Mouse (Mus musculus) kidney, postnatal 10 days (tissue): ENCODE measurements around the gene Scn10a.

Experiments
- DNase-seq: peaks from one replicate; pipeline ENCODE4 v3.0.0; 2021; ENCODE audit warnings: mixed read lengths

The Scn10a gene

DNA sequence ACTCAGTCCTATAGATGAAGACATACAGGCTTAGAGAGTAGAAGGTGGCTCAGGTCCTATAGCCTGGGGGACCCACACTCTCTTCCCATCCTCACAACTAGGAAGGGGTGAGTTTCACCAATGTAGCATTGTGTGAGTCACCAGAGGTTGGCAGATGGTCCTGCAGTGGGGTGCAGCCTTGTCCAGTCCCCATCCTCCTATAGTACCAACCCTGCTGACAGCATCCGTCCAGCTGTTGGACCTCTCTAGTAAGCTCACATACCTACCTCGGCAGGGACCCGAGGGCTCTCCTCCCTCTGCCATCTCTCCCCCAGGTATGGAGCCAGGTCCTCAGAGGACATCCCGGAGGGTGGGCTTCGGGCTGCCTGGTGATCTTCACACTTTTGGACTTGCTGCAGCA is 85.6 kb downstream of the Scn10a start:
- DNase-seq: no peak

DNA sequence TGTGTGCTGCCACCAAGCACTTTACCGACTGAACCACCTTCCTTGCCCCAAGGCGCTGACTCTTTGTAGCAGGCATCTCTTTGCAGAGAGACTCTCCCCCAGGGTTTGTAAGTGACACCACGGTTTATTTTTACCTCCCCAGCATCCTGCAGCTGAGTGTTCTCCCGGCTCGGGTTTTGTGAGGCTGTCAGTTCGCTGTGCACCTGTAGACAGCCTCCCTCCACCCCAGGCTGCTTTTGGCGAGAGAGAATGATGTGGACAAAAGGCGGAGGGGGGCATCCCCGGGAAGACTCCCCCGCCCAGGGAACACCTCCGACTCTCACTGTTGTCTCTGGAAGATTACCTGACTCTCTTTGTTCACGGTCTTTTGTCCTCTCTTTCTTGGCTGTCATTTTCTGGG is 86.3 kb downstream of the Scn10a start:
- DNase-seq: no peak

DNA sequence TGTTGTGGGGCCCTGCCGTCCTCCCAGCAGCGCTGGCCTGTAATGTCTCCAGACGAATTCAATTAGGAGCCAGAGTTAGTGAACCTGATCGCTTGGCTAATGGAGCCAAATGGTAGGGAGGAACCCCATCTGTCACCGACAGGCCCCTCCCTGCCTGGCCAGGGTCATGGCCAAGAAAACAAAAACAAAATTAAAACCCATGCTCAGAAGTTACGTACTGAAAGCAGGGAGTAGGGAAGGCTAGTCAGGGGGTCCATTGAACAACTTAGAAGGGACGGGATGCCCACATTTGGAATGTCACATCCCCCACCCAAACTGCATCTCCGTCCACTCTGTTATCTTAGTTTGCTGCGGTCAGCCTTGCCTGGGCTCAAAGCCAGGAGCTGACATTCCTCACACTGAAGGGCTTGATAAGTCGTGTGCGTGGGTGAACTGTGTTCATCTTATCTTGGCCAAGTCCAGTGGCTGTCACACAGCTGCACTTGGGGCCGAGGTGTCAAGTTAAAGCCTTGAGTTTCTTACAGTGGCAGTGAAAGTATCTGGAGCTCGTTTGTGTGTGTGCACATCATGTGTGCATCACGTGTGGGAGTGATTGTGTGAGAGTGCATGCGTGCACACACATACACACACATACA is 87.1 kb downstream of the Scn10a start:
- DNase-seq: peak; percentile 68

DNA sequence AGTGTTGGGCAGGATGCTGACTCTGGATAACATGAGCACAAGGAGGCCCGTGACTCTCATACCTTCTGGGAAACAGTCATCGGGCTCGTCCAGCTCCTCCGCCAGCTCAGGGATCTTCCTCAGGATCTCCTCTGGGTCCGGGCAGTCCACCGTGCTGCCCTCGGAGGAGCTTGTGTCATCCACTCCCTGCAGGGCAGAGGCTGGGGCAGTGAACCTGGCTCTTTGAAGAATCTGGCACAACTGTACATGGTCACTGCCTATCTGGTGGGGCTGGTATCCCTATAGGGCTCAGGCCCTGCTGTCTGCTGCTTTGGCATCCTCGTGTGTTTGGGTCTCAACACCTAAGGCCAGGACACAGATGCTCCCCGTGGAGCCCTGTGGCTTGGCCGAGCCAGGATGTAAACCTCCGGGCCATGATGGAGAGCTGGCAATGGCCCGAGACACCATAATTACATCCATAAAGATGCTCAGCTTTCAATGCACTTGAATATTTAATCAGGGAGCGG is 87.7 kb downstream of the Scn10a start:
- DNase-seq: no peak

DNA sequence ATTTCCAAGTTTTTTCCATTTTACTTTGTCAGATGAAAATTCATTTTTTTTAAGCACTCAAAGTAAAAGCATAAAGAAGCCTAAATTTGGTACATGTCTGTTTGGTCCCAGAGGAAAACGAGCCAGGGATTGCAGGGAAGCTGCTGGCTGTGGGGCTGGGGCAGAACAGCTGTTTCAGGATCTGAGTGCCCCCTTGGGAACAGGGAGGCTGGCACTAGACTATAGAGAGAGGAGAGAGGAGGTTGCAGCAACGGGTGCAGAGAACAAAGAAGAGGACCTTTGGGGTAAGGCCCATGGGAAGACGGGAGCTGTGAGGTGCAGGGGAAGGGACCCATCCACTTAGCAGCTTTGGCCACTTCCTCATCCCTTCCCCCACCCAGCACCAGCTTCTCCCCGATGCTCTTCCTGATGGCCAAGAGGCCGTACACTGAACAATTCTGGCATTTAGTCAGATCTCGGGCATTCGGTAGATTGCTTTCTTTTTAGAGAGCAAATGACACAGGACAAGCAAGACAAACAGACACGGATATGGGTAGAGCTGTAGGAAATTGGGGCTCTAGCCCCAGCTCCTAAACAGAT is 90.3 kb downstream of the Scn10a start:
- DNase-seq: no peak

DNA sequence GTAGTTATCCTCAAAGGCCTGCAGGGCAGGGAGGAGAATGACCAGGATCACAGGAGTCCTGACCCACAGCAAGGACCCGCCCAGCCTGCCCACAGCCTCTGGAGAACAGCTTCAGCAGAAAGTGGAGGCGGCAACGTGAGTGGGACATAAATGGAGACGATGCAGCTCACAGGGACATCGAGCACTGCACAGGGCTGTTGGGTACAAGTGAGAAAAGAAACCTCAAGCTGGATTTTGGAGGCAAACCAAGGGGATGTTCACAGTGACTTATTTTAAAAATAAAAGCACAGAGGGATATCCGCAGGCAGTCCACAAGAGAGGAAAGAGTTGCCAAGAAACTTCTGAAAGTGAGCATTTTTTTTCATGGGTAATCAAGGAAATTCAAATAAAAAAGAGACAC is 91.9 kb downstream of the Scn10a start:
- DNase-seq: no peak

DNA sequence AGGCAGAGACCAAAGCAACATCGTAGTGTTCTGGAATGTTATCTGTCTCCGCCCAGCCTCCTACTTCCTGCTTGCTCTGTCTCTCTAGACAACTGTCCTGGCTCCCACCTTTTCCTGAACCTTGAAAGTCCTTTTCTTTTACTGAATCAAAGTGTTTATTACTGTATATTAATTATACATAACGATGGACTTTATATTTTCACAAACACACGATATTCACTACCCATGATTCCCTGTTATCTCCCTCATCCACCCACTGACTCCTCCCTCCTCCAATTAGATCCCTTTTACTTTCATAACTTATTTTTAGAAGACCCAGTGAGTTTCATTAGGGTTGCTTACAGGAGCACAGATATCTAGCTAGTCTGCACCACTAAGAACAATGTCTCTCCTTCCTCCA is 95.0 kb downstream of the Scn10a start:
- DNase-seq: no peak

DNA sequence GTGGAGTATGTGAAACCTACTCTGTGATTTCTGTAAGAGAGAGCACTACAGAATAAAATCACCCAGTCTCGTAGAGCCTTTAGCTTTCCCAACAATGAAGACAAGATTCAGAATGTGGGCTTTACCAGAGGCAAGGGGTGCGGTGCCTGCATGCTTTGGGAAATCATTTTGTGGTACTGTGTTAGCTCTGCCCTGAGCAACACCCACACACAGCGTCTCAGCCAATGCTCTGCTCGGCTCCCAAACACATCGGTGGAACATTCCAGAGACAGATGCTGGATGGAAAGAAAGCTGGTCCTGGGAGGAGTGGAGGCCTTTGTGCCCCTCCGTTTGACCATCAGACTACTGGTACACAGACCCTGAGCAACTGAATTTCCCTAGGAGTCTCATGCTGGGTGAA is 104.3 kb downstream of the Scn10a start:
- no peak for DNase-seq

DNA sequence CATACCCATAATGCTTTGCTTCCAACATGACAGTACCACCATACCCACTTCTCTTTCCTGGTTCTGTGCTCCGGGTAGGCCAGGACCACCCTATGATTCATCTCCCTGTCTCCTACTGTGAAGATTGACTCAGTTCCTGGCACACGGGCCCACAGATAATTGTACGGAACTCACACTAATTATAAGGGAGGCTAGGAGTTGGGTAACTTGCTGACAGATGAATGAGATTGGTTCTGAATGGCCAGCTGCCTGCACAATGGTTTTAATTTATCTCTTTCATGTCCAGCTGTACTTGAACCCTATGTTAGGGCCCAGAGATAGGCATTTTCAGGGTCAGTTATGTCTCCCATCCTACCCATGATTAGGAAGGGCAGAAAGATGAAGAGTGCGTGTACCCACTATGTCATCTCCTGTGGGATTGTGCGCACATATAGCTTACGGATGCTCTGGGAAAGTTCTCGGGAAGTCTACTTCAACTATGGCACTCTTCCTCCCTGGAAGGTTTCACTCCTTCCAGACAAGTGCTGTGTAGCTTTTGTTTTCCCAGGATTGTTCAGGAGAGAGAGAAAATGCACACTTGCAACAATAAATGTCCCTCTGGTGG is 108.5 kb downstream of the Scn10a start:
- DNase-seq: no peak

DNA sequence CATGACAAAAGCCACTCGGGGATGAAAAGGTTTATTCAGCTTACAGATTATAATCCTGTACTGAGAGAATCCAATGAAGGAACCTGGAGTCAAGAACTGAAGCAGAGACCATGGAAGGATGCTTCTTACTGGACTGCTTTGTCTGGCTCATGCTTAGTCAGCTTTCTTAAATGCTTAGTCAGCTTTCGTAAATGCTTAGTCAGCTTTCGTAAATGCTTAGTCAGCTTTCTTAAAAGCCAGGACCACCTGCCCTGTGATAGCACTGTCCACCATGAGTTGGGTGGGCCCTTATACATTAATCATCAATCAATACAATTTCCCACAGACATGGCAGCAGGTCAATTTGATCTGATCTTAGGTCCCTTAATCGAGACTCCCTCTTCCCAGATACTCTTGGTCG is 112.2 kb downstream of the Scn10a start:
- DNase-seq: no peak

DNA sequence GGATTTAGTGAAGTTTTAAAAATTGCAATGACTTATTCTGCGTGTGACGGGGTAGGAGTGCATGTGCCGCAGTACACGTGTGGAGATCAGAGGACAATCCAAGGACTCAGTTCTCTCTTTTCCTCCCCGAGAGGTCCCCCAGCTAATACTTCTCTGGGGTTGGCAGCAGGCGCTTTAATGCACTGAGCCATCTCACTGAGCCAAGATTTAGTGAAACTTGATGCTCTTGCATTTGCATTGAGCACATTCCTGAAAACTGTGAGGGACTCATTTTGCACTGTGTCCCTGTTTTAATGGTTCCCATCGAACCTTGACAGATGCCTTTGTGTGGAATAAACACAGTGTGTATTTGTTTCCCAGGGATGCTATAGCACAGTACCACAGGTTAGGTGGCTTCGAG is 114.5 kb downstream of the Scn10a start:
- no peak for DNase-seq

DNA sequence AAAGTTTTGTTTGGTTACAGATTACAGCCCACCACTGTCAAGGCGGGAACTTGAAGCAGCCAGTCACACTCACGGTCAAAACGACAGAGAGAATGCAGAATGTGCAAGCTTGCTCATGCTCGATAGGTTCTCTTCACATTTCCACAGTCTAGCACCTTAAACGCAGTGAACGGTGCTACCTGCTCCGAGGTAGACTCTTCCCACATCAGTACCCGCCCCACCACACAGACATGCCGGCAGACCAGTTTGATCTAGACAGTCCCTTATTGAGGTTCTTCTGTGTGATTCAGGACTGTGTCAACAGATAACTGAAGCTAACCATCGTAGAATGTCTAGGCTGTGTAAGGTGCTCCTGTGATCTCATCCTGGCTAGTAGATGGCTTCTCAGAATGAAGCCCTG is 120.6 kb downstream of the Scn10a start:
- DNase-seq: no peak

DNA sequence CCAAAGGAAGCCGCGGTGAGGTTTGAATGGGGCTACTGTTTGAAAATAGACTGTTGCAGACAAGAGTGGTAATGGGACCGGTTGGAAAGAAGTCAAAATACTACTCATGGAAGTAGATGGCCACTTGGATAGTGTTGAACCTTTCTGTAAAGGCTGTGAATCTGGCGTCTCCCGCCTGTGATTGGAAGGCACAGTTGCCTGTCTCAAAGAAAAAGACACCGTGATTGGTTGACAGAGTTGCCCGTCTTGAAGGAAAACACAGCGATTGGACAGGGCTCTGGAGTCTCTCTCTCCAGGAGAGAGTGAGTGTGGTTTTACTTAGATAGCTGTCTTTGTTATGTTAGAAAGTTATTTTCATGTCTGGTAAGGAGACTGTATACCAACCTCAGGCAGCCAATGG is 121.8 kb downstream of the Scn10a start:
- no peak for DNase-seq

DNA sequence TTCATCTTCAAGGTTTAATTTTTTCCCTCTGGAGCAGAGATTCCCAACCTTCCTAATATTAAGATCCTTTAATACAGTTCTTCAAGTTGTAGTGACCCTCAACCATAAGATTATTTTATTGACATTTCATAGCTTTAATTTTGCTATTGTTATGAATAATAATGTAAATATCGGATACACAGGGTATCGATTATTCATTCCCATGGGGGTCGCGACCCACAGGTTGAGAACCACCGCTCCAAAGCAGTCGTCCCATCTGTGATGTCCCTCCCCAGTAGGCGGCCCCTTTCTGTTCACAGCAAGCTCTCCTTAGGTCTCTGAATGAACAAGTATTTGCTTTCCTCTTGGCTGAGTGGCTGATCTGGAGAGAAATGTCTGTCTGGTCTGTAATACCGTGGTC is 129.5 kb downstream of the Scn10a start:
- no peak for DNase-seq

DNA sequence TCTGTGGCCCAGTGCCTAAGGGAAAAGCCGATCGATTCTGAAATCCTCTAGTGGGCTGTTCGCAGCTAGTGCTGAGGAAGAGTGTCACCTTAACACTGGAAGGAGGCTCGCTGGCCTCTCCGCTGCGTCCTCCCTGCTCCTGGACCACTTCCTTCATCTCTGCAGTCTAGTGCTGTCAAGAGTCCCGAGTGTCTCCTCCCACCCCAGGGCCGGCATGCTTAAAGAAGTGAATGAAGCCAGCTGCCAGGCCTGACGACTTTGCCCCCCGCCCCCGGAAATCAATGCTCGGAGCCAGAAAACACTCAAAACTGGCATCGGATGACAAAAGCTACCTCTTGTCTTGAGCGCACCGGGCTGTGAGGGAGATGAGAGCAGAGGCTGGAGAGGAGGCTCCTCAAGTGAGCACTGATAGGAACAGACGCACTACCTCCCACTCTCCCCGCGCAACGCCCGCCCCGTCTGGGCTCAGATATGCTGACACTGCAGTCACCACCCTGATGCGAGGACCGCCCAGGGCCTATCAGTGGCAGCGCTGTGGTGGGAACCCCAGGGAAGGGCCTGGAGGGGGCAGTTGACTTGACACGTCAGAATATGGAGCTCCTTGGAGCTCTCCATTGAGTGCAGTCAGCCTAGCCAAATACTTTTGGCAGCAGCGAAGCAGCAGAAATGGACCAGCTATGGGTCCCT is 130.2 kb downstream of the Scn10a start:
- DNase-seq: no peak

DNA sequence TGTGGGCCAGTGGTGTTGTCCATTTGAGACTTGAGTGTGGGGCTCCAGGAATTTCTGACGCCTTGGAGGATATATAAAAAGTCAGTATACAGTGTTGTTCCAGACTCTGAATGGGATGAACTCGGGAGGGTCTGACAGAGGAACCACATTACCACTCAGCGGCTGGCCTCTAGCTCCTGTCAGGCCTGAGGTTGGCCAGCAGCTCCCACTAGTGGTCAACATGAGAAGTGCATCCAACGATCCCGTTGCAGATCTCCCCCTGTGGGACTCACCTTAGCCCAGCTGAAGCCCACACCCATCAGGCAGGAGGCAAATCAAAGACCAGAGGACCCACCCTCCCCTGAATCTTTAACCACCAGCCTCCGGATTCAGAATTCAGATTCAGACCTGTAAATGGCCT is 138.5 kb downstream of the Scn10a start:
- peak; percentile 87 for DNase-seq

DNA sequence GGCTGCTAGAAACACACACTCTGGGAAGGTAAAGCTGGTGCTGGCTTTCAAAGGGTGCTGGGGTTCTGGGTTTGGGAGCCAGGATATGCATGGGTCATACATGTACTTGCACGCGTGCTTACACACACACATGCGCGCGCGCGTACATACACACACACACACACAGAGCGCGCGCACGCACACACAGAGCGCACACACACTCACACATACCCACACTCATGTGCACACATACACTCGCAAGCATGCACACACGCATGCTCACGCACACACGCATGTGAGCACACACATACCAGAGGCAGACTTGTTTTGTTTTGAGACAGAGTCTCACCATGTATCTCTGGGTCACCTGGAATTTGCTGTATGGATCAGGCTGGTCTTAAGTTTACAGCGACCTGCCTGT is 138.9 kb downstream of the Scn10a start:
- DNase-seq: no peak

DNA sequence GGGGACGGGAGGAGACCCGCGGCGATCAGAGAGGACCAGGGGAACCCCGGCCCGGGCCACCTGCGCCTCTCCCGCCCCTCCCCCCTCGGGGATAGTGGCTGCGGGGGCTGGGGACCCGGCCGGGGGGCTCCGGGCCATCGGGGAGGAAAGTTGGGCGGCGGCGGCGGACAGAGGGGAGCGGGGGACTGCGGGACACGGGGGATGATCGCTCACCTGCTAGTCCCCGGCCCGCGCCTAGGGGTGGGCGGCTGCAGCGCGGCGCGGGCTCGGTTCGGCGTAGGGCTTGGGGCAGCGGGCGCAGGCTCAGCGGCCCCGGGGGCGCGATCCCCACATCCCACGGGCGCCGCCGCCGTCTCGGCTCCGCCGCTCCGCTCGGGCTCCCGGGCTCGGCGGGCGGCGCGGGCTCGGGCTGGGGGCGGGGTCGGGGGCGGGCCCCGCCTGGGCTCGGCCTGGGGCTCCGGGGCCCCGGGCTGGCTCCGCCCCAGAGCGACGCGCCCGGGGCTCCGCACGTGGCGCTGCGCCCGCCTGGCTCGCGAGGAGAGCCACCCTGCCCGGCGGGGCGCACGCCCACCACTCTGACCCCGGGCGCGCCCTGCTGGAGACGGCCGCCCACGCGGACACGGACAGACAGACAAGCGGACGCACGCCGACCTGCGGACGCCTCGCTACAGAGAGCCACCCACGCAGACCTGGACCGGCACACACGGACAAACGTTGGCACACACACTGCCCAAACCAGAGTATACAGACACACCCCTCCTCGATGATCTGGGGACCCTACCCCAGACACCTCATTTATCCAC is 140.3 kb downstream of the Scn10a start, which contains the start of gene Scn5a:
TSS of gene Scn5a (minus strand) at position 381 of the 803 bp plus-strand sequence.
- DNase-seq: peak; percentile 39

DNA sequence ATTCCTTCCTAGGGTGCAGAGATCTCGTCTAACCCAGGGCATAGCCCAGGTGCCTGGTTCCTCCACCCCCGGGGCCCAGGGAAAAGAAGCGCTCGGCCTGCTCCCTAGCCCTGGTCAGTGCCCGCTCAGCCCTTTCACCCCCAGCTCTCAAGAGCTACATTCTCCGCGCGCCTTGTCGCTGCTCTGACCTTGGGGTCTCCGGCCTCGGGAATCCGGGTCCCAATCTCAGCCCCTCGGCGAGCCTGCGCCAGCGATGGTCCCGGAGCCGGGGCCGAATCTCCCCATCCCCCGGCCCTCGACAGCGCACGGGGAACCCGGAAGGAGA is 140.8 kb downstream of the Scn10a start:
- no peak for DNase-seq

DNA sequence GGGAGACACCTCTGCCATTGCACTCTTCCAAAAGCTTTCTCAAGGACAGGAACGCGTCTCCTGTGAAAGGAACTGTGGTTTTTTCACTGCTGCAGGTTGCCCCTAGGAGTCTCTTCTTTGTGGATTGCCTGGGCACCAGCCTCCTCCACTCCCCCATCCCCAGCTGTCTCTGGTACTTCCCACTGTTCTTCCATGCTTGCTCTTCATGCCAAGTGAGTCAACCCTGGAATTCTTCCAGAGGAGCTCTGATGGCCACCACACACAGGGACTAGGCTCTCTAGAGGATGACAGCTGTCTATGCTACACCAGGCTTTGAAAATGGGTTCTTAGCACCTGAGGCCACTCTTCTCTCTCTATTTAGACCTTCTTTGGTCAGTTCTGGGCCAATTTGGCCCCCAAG is 142.1 kb downstream of the Scn10a start:
- no peak for DNase-seq

DNA sequence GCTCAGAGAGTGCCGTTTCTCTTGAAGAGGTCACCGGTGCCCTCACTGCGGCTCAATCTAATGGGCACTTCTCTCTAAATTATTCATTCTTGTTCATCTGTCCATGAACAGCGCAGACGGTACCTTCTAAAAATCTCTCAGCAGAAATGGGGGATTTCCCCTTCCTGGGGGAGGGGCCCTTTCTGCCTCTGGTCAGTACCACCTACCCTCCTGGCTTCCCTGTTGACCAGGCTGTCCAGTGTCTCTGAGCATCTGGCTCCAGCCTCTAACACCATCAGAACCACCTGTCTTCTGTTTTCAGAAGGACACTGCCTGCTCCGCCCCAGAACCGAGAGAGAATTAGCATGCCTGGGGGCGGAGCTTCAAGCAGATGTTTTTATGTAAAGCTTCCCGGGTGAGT is 143.4 kb downstream of the Scn10a start:
- DNase-seq: no peak

DNA sequence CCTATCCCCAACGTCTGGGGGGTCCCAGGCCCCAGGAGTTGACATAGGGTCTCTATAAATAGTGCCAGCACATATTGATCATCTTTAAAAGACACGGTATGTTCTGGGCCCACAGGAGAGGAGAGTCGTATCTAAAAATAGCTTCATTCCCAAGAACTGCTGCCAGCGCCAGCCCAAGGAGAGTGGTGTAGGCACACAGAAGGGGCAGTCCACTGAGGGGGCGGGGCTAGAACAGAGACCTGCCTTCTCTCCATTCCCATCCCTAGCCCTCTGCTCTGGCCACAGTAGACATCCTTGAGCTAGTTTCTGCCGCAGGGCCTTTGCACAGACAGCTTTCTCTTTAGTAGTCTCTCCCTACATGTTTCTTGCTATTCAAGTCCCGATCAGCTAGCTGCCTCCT is 144.8 kb downstream of the Scn10a start:
- DNase-seq: no peak

DNA sequence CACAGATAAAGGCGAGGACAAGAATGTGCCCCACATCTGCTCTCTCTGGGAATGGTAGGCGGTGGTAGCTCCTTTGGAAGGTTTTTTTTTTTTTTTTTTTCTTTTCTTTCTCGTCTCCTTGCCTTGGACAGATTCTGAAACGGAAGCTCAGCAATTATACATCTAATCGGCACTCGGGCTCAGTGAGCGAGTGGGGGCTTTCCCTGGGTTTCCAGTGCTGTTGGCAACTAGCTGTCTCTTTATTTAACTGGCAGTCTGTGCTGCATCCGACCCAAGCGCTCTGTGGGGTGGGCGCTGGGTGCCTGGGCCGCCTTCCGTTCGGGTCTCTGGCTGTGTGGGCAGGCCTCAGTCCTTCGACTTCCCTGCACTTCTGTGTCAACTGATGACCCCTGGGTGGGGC is 146.1 kb downstream of the Scn10a start:
- no peak for DNase-seq
